ENCODE assay signal across 11 mouse cellular contexts in genomic region chr15:84131096-84131786, GRCm38 (mm10). TPM values are rescaled to one million over a fixed set of nuclear protein-coding genes. Genes with fewer than 3 reads are reported as not detected.
DNase-seq lines count a peak whose midpoint lies in the region; ATAC-seq and TF ChIP-seq lines count a peak whose summit lies in the region.
"Had no signal": no experiment of that assay in that cellular context is flagged by ENCODE, and none has a peak within 500 bp of the region (broad histone marks: within the 10 kb centered on the region; RNA-seq: fewer than 3 reads in every experiment).

No protein-coding gene starts in this region.

- H3K9ac ChIP-seq in kidney, embryonic 14.5 days (ENCODE audit: low read depth, low read length) = no peak overlapping the region
- H3K9ac ChIP-seq: lung, embryonic 15.5 days had no signal

- no peak overlapping the region for H3K4me3 ChIP-seq in kidney, adult 2 months (ENCODE audit: insufficient read depth, low read depth, low read length)
- H3K4me3 ChIP-seq in kidney, embryonic 14.5 days (ENCODE audit: low read length) = no peak overlapping the region
- peak overlapping the region; percentile 35 for H3K4me3 ChIP-seq in cerebellum, adult 2 months (replicated peaks; ENCODE audit: insufficient read depth, low read depth, low read length)
- H3K4me3 ChIP-seq: lung, embryonic 15.5 days had no signal

- DNase-seq in kidney, adult 2 months = peak; percentile 44
- DNase-seq in Muller cell, postnatal 12 days (ENCODE audit: inconsistent ontology term) = peak; percentile 17
- DNase-seq in cerebellum, adult 2 months = peak; percentile 76 to 82
- DNase-seq in heart, postnatal 36 days = peak; percentile 70 to 72
- DNase-seq in testis, postnatal 14 days (ENCODE audit: low spot score) = peak; percentile 22
- DNase-seq in layer of hippocampus, adult 9-10 months (ENCODE audit: low spot score) = no peak

- H3K4me1 ChIP-seq in kidney, adult 2 months (ENCODE audit: control insufficient read depth, insufficient read depth, low read length) = no peaks in the 10 kb centered on the region
- H3K4me1 ChIP-seq in kidney, embryonic 14.5 days (ENCODE audit: control insufficient read depth, insufficient read depth, low read length) = no peaks in the 10 kb centered on the region
- H3K4me1 ChIP-seq in cerebellum, adult 2 months (ENCODE audit: control insufficient read depth, insufficient read depth, low read length) = peaks cover 10% of the 10 kb centered on the region
- H3K4me1 ChIP-seq: lung, embryonic 15.5 days had no signal

- WGBS in kidney, adult 2 months = 37% methylated on average over 16 of the region's 16 CpGs
- WGBS in kidney, embryonic 14.5 days = 53% methylated on average over 16 of the region's 16 CpGs
- WGBS in cerebellum, adult 2 months = 9% methylated on average over 16 of the region's 16 CpGs

- no peaks in the 10 kb centered on the region for H3K9me3 ChIP-seq in kidney, embryonic 14.5 days (ENCODE audit: control insufficient read depth, low read length)
- H3K9me3 ChIP-seq: lung, embryonic 15.5 days had no signal

- H3K27me3 ChIP-seq in kidney, adult 2 months (replicated peaks; ENCODE audit: control insufficient read depth, insufficient read depth, low read length) = no peaks in the 10 kb centered on the region
- no peaks in the 10 kb centered on the region for H3K27me3 ChIP-seq in kidney, embryonic 14.5 days (ENCODE audit: control insufficient read depth, insufficient read depth, low read length)
- H3K27me3 ChIP-seq in cerebellum, adult 2 months (ENCODE audit: control insufficient read depth, insufficient read depth, low read length) = no peaks in the 10 kb centered on the region
- H3K27me3 ChIP-seq: lung, embryonic 15.5 days had no signal

- no peak overlapping the region for H3K4me2 ChIP-seq in kidney, embryonic 14.5 days (replicated peaks; ENCODE audit: low read depth, low read length)
- H3K4me2 ChIP-seq: lung, embryonic 15.5 days had no signal

- no peak for TF ChIP-seq CTCF in kidney, adult 2 months (conservative IDR thresholded peaks at IDR 0.05; ENCODE audit: insufficient read depth, insufficient read length, low read depth, low read length)
- 0 out of 2 replicates have a peak, but pooled peaks have one; percentile 12 for TF ChIP-seq CTCF in cerebellum, adult 2 months (IDR thresholded peaks at IDR 0.05; ENCODE audit: borderline replicate concordance, insufficient read depth, low read depth, low read length)

- intact Hi-C loops in heart, postnatal 36 days (cut with DNase I) = loop anchor here (10.0 kb wide), 1 partner anchor 294 kb away; no protein-coding TSS in a partner anchor

- no peak for ATAC-seq in kidney, embryonic 14.5 days (ENCODE audit: low FRiP score, low TSS enrichment)
- no peak for ATAC-seq in activated CD4-positive, CD25-positive, alpha-beta regulatory T cell, adult 4 months
- ATAC-seq: Patski had no signal

- TF ChIP-seq POLR2A in kidney, adult 2 months (IDR thresholded peaks at IDR 0.05; ENCODE audit: low read depth, low read length) = no peak
- peak; percentile 56; the same call in 1 of the 2 replicates for TF ChIP-seq POLR2A in cerebellum, adult 2 months (IDR thresholded peaks at IDR 0.05; ENCODE audit: borderline replicate concordance, insufficient read depth, low read length)

- H3K36me3 ChIP-seq in kidney, adult 2 months (ENCODE audit: control insufficient read depth, insufficient read depth, low read length) = no peaks in the 10 kb centered on the region
- no peaks in the 10 kb centered on the region for H3K36me3 ChIP-seq in kidney, embryonic 14.5 days (ENCODE audit: control insufficient read depth, insufficient read depth, low read length)
- H3K36me3 ChIP-seq: lung, embryonic 15.5 days had no signal

- no peak overlapping the region for H3K27ac ChIP-seq in kidney, adult 2 months (ENCODE audit: insufficient read depth, low read depth, low read length)
- H3K27ac ChIP-seq in kidney, embryonic 14.5 days (ENCODE audit: low read depth, low read length) = no peak overlapping the region
- peak overlapping the region; percentile 61 for H3K27ac ChIP-seq in cerebellum, adult 2 months (ENCODE audit: insufficient read depth, low read length)
- H3K27ac ChIP-seq: lung, embryonic 15.5 days had no signal

RNA-seq across cellular contexts. Expression of gene Pnpla5, which starts 8.3 kb away (rescaled TPM):
- polyA plus RNA-seq in kidney, adult 2 months (2012; rRNA removed) = 0.05 and 0.11 TPM in 2 replicates
- polyA plus RNA-seq in kidney, embryonic 14.5 days (2014; fragmentation: Nextera tagmentation; extraction: Ambion mirVana) = not detected in 2 replicates
- not detected in 2 replicates for polyA plus RNA-seq in cerebellum, adult 2 months (2012; rRNA removed)
- not detected for total RNA-seq in heart, postnatal 36 days (2021)
- not detected for polyA plus RNA-seq in activated CD4-positive, CD25-positive, alpha-beta regulatory T cell, adult 4 months (2017; shearing (Covaris generic))
- polyA plus RNA-seq: lung, embryonic 15.5 days; Patski; testis, adult 2 months had no signal

RNA-seq across cellular contexts. Expression of gene Sult4a1, which starts 25.7 kb away (rescaled TPM):
- polyA plus RNA-seq in kidney, adult 2 months (2012; rRNA removed) = 0.69 and 1.5 TPM in 2 replicates
- 0.10 and 0.28 TPM in 2 replicates for polyA plus RNA-seq in kidney, embryonic 14.5 days (2014; fragmentation: Nextera tagmentation; extraction: Ambion mirVana)
- polyA plus RNA-seq in cerebellum, adult 2 months (2012; rRNA removed) = 334 and 363 TPM in 2 replicates
- under 1 TPM in 1 of 2 experiments, not detected in 1; 0.39 TPM for total RNA-seq in heart, postnatal 36 days (2021)
- not detected for polyA plus RNA-seq in activated CD4-positive, CD25-positive, alpha-beta regulatory T cell, adult 4 months (2017; shearing (Covaris generic))

RNA-seq across cellular contexts. Expression of gene Pnpla3, which starts 36.4 kb away (rescaled TPM):
- polyA plus RNA-seq in kidney, adult 2 months (2012; rRNA removed) = 28.4 and 40.6 TPM in 2 replicates
- polyA plus RNA-seq in kidney, embryonic 14.5 days (2014; fragmentation: Nextera tagmentation; extraction: Ambion mirVana) = 0.14 and 0.49 TPM in 2 replicates
- polyA plus RNA-seq in cerebellum, adult 2 months (2012; rRNA removed) = 39.9 and 47.9 TPM in 2 replicates
- 1 to 10 TPM; 1.9 to 2.9 TPM for total RNA-seq in heart, postnatal 36 days (2021)
- polyA plus RNA-seq in activated CD4-positive, CD25-positive, alpha-beta regulatory T cell, adult 4 months (2017; shearing (Covaris generic)) = not detected

Comparison
In these comparisons a context has a peak if more than half of its experiments do, and no peak if none do; other contexts are left out.
1. RNA of gene Pnpla3, which starts 36.4 kb away (polyA plus RNA-seq): 39.9 to 47.9 TPM in cerebellum, adult 2 months and 28.4 to 40.6 TPM in kidney, adult 2 months; 0.14 to 0.49 TPM in kidney, embryonic 14.5 days and not detected in activated CD4-positive, CD25-positive, alpha-beta regulatory T cell, adult 4 months; every median in the first group is over 10 times any median in the second.
2. RNA of gene Sult4a1, which starts 25.7 kb away (polyA plus RNA-seq): 334 to 363 TPM in cerebellum, adult 2 months; 0.69 to 1.5 TPM in kidney, adult 2 months, 0.10 to 0.28 TPM in kidney, embryonic 14.5 days and not detected in activated CD4-positive, CD25-positive, alpha-beta regulatory T cell, adult 4 months; every median in the first group is over 100 times any median in the second.